Mouse (Mus musculus) stomach, postnatal 0 days (tissue): ENCODE data around the gene Fgfr4. TPM values are rescaled to one million over a fixed set of nuclear protein-coding genes. Genes with fewer than 3 reads are reported as not detected.

Experiments
- ATAC-seq: fragments of 200-750 bp; cut with Nextera tagmentation; 2 replicates; pipeline ENCODE4 v1.8.0; 2017; ENCODE audit not compliant: low FRiP score, low TSS enrichment
- DNase-seq: peaks from one replicate; pipeline ENCODE4 v3.0.0-alpha.2; 2016; ENCODE audit warnings: low spot score
- H3K27ac ChIP-seq: fragments of 300-500 bp; sonication (generic); replicated peaks from 2 replicates; pipeline ENCODE4 v1.5.1; 2014; ENCODE audit warnings: mild to moderate bottlenecking, control low read depth
- H3K27me3 ChIP-seq: fragments of 300-500 bp; sonication (generic); 2 replicates; pipeline ENCODE4 v1.6.1; 2014; ENCODE audit warnings: low read length; ENCODE audit not compliant: control insufficient read depth, insufficient read depth
- H3K36me3 ChIP-seq: fragments of 300-500 bp; sonication (generic); 2 replicates; pipeline ENCODE4 v1.6.1; 2014; ENCODE audit warnings: low read length, mixed read lengths; ENCODE audit not compliant: control insufficient read depth, insufficient read depth
- H3K4me1 ChIP-seq: fragments of 300-500 bp; sonication (generic); replicated peaks from 2 replicates; pipeline ENCODE4 v1.6.1; 2014; ENCODE audit warnings: antibody characterized with exemption; ENCODE audit not compliant: control insufficient read depth, insufficient read depth
- H3K4me2 ChIP-seq: fragments of 300-500 bp; sonication (generic); replicated peaks from 2 replicates; pipeline ENCODE4 v1.6.1; 2014; ENCODE audit warnings: low read depth, mild to moderate bottlenecking, control low read depth, moderate library complexity
- H3K4me3 ChIP-seq: fragments of 300-500 bp; sonication (generic); 2 replicates; pipeline ENCODE4 v1.5.1; 2014; ENCODE audit warnings: low read depth, low read length, control low read depth
- H3K9ac ChIP-seq: fragments of 300-500 bp; sonication (generic); 2 replicates; pipeline ENCODE4 v1.6.1; 2014; ENCODE audit warnings: mild to moderate bottlenecking, low read length, control low read depth, mixed read lengths
- H3K9me3 ChIP-seq: fragments of 300-500 bp; sonication (generic); 2 replicates; pipeline ENCODE4 v1.6.1; 2016; ENCODE audit warnings: low read length; ENCODE audit not compliant: control insufficient read depth
- CTCF ChIP-seq: IDR thresholded peaks from 2 replicates; pipeline ENCODE4 v1.5.1; 2016; ENCODE audit warnings: antibody characterized with exemption, low read depth, mild to moderate bottlenecking, moderate library complexity
- EP300 ChIP-seq: optimal IDR thresholded peaks from 2 replicates; pipeline ENCODE3; 2016; ENCODE audit warnings: antibody characterized with exemption
- WGBS: fragments of 180-500 bp; shearing (Covaris S2); extraction: QIAGEN DNeasy Blood & Tissue Kit; methylation state at CpG from one replicate; pipeline ENCODE4 v1.1.7; 2014; 5-methylcytosine and 5-hydroxymethylcytosine counted together
- polyA plus RNA-seq: library from polyadenylated mRNA; unstranded; fragments of >200 nt; fragmentation: Nextera tagmentation; extraction: Ambion mirVana; gene quantifications from 2 replicates; pipeline ENCODE4 v1.2.1, GENCODE M21; 2015

The Fgfr4 gene
- polyA plus RNA-seq = 1.4 and 1.6 TPM in 2 replicates

- 2% methylated on average over 64 of the region's 68 CpGs for WGBS
- Histone ChIP-seq H3K4me2 (peak within 1 kb of the TSS; percentile 96), H3K27ac (peak within 1 kb of the TSS; percentile 24; the same call in 1 of the 2 replicates), H3K36me3 (no peaks in the 10 kb centered on the region), H3K9me3 (no peaks in the 10 kb centered on the region), H3K4me1 (no peaks in the 10 kb centered on the region), H3K9ac (peak within 1 kb of the TSS; percentile 65), H3K4me3 (peak within 1 kb of the TSS; percentile 53), H3K27me3 (no peaks in the 10 kb centered on the region)
- DNase-seq (peak; percentile 76), ATAC-seq (peak; percentile 73)
- TF ChIP-seq CTCF (no peak), EP300 (no peak)
Observed at GRCm38 (mm10) chr13:55152621-55153415, at the start of gene Fgfr4. Gene Fgfr4 (plus strand): TSS chr13:55152640.

DNA sequence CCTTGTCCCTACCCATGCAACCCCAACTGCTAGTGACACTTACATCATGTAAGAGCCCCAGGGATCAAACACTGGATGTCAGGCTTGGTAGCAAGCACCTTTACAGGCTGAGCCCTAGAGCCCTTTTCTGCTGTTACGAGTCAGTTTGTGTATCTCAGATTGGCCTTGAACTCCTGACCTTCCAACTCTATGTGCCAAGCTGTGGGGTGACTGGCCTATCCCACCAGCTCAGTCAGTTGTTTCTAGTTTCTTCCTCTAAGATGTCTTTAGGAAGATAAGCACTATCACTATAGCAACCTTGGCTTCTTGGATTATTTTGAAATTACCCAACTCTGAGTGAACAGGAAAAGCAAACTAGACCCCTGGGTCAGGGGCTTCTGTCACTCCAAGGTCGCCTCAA, 49.1 kb upstream of the Fgfr4 start:
- Histone ChIP-seq H3K4me1 (no peaks in the 10 kb centered on the region; the same call in 1 of the 2 replicates), H3K9me3 (no peaks in the 10 kb centered on the region), H3K4me2 (no peak overlapping the region), H3K27ac (no peak overlapping the region), H3K27me3 (no peaks in the 10 kb centered on the region), H3K4me3 (no peak overlapping the region), H3K36me3 (no peaks in the 10 kb centered on the region), H3K9ac (no peak overlapping the region)
- no peak for DNase-seq
- 50% methylated on average over 2 of the region's 2 CpGs for WGBS
- TF ChIP-seq EP300 (no peak), CTCF (no peak)
- no peak for ATAC-seq

GRCm38 (mm10) chr13:55105045-55105952, 47.1 kb upstream of the Fgfr4 start, which contains the start of gene Zfp346:
Gene Zfp346 (plus strand): TSS chr13:55105311.
- no peaks in the 10 kb centered on the region for H3K27me3 ChIP-seq
- H3K4me2 ChIP-seq = peak within 1 kb of the TSS; percentile 73
- peak within 1 kb of the TSS; percentile 81 for H3K9ac ChIP-seq
- TF ChIP-seq EP300 (peak; percentile 88), CTCF (peak; percentile 68)
- no peaks in the 10 kb centered on the region for H3K36me3 ChIP-seq
- ATAC-seq = peak; percentile 98
- H3K27ac ChIP-seq = peak within 1 kb of the TSS; percentile 88
- no peaks in the 10 kb centered on the region for H3K9me3 ChIP-seq
- WGBS = under 1% methylated on average over 61 of the region's 66 CpGs
- H3K4me1 ChIP-seq = no peaks in the 10 kb centered on the region
- peak within 1 kb of the TSS; percentile 89 for H3K4me3 ChIP-seq
- DNase-seq = peak; percentile 97

DNA sequence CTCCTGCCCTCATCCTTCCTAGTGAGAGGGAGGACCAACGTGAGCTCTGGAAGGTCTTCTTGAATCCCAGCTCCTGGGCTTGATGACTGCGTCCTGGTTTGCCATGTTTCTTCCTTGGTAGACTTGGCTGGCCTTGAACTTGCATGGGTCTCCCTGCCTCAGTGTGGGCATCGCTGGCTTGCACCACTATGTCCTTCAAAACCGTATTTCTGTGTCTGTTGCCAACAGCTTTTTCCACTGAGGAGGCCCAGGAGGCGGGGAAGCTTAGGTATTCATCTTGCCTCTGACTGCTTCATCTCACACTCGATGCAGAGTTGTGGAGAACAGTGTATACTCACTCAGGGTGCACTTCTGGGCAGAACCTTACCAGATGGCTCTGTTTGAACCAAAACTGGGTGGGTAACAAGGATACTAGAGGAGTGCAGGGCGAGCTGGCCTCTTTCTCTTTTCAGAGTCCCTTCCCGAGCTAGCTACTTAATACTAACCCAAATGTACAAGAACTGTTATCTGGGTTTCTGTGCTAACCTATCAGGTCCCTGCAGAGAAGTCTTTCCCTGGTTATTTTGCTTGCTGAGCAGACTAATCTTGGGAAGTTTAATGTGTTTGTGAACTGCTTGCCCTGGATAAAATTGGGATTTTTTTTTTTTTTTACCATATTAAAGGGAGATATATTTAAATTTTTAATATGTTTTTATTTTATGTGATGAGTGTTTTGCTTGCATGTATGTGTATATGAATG, 46.3 kb upstream of the Fgfr4 start:
- TF ChIP-seq EP300 = no peak
- no peak for TF ChIP-seq CTCF
- Histone ChIP-seq H3K27ac (peak overlapping the region; percentile 88), H3K4me2 (peak overlapping the region; percentile 73), H3K9ac (peak overlapping the region; percentile 81), H3K4me3 (peak overlapping the region; percentile 89), H3K4me1 (no peaks in the 10 kb centered on the region), H3K27me3 (no peaks in the 10 kb centered on the region), H3K36me3 (no peaks in the 10 kb centered on the region), H3K9me3 (no peaks in the 10 kb centered on the region)
- WGBS = 10% methylated on average over 8 of the region's 8 CpGs
- DNase-seq (no peak), ATAC-seq (no peak)

DNA sequence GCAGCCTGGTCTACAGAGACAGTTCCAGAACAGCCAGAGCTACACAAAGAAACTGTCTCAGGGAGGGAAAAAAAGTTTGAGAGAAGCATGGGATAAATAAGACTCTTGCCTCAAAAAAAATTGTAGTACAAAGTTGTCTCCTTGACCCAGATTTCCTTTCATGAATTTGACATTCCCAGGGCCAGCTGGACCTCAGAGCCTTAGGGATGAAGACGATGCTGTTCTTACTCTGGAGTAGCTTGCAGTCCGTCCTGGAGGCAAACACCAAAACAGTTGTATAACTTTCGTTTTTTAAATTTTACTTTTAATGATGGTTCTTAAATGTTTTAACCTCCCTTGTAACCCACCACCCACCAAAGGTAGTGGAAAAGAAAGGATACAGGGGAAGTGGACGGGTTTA, 45.3 kb upstream of the Fgfr4 start:
- WGBS = 81% methylated on average over 4 of the region's 4 CpGs
- H3K4me2 ChIP-seq = no peak overlapping the region
- H3K4me1 ChIP-seq = no peaks in the 10 kb centered on the region
- no peak for DNase-seq
- no peak overlapping the region for H3K4me3 ChIP-seq
- no peak overlapping the region for H3K27ac ChIP-seq
- H3K36me3 ChIP-seq = no peaks in the 10 kb centered on the region
- no peak for TF ChIP-seq EP300
- TF ChIP-seq CTCF = no peak
- H3K27me3 ChIP-seq = no peaks in the 10 kb centered on the region
- no peak for ATAC-seq
- no peaks in the 10 kb centered on the region for H3K9me3 ChIP-seq
- H3K9ac ChIP-seq = no peak overlapping the region
